In the genomic region with DNA sequence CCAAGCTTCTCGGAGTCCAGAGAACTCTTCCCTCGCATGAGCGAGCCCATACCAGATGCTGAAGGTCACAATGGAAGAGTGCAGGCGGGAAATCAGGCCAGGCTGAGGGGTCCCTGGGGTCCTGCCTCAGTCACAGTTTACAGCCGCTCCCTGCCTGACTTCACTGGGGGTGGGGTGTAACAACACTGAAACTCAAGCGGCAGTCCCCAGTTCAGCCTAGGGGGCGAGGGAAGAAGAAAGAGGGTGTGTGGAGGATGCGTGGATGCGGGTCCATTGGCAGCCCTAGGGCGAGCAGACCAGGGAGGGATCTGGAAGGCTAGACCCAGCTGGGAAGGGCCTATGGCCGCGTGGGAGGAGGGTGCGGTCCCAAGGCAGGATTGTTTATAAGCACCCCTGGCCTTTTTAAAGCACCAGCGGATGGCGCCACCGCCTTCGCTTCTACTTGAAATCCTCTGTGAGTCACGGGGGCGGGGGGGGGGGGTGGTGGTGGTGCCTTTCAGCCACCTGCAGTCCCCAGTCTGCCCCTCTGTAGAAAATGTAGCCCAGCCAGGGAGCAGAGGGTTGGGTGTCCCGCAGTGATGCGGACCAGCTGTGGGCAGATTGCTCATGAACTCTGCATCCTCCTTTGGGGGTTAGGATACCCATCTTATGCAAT, we compare ENCODE assay signal across 9 mouse cellular contexts. TPM values are rescaled to one million over a fixed set of nuclear protein-coding genes. Genes with fewer than 3 reads are reported as not detected.
DNase-seq lines count a peak whose midpoint lies in the region; ATAC-seq and TF ChIP-seq lines count a peak whose summit lies in the region.
"Had no signal": no experiment of that assay in that cellular context is flagged by ENCODE, and none has a peak within 500 bp of the region (broad histone marks: within the 10 kb centered on the region; RNA-seq: fewer than 3 reads in every experiment).

No protein-coding gene starts in this region.

- WGBS in cerebellum, adult 2 months: 23% methylated on average over 21 of the region's 21 CpGs
- WGBS in heart, embryonic 12.5 days: 35% methylated on average over 21 of the region's 21 CpGs
- WGBS in neural tube, embryonic 11.5 days: 25% methylated on average over 12 of the region's 21 CpGs

- H3K27ac ChIP-seq in cerebellum, adult 2 months (ENCODE audit: insufficient read depth, low read length): no peak overlapping the region
- H3K27ac ChIP-seq in heart, embryonic 12.5 days (ENCODE audit: poor library complexity, severe bottlenecking): no peak overlapping the region
- no peak overlapping the region for H3K27ac ChIP-seq in neural tube, embryonic 11.5 days (ENCODE audit: low read depth, low read length)

- no peak for ATAC-seq in heart, embryonic 12.5 days (ENCODE audit: insufficient number of reproducible peaks, low FRiP score)
- no peak; the same call in 1 of the 2 replicates for ATAC-seq in neural tube, embryonic 11.5 days (ENCODE audit: insufficient read depth, low FRiP score, low TSS enrichment)

- H3K36me3 ChIP-seq in heart, embryonic 12.5 days: no peaks in the 10 kb centered on the region
- H3K36me3 ChIP-seq in neural tube, embryonic 11.5 days (ENCODE audit: control insufficient read depth, insufficient read depth, low read length): no peaks in the 10 kb centered on the region

- no peak overlapping the region for H3K9ac ChIP-seq in heart, embryonic 12.5 days
- peak overlapping the region; percentile 35 for H3K9ac ChIP-seq in neural tube, embryonic 11.5 days (ENCODE audit: low read length)

- TF ChIP-seq CTCF in cerebellum, adult 2 months (IDR thresholded peaks at IDR 0.05; ENCODE audit: borderline replicate concordance, insufficient read depth, low read depth, low read length): no peak

- peak; percentile 11 to 15 for DNase-seq in cerebellum, postnatal 10 days
- no peak for DNase-seq in cerebellum, adult 2 months
- peak; percentile 37 for DNase-seq in embryo, embryonic 9.5 days (ENCODE audit: extremely low spot score)
- peak; percentile 22 for DNase-seq in kidney, postnatal 14 days
- DNase-seq in neural tube, embryonic 11.5 days (ENCODE audit: low spot score): peak; percentile 43
- no peak for DNase-seq in frontal cortex, postnatal 36 days (ENCODE audit: low spot score in 2 of 2)
- DNase-seq in cerebellum, postnatal 36 days: no peak

- peak overlapping the region; percentile 44 for H3K4me2 ChIP-seq in heart, embryonic 12.5 days
- peak overlapping the region; percentile 24 for H3K4me2 ChIP-seq in neural tube, embryonic 11.5 days (ENCODE audit: low read depth)

- no peak for TF ChIP-seq POLR2A in cerebellum, adult 2 months (IDR thresholded peaks at IDR 0.05; ENCODE audit: borderline replicate concordance, insufficient read depth, low read length)

- H3K27me3 ChIP-seq in cerebellum, adult 2 months (ENCODE audit: control insufficient read depth, insufficient read depth, low read length): no peaks in the 10 kb centered on the region
- no peaks in the 10 kb centered on the region for H3K27me3 ChIP-seq in heart, embryonic 12.5 days (replicated peaks)
- no peaks in the 10 kb centered on the region for H3K27me3 ChIP-seq in neural tube, embryonic 11.5 days (ENCODE audit: control insufficient read depth, insufficient read depth, low read length)

- no peak overlapping the region for H3K4me3 ChIP-seq in cerebellum, adult 2 months (replicated peaks; ENCODE audit: insufficient read depth, low read depth, low read length)
- H3K4me3 ChIP-seq in heart, embryonic 12.5 days: no peak overlapping the region
- H3K4me3 ChIP-seq in neural tube, embryonic 11.5 days (ENCODE audit: low read depth, low read length): no peak overlapping the region
- H3K4me3 ChIP-seq: erythroblast, embryonic 14.5 days had no signal

- no peaks in the 10 kb centered on the region for H3K9me3 ChIP-seq in heart, embryonic 12.5 days (replicated peaks)
- H3K9me3 ChIP-seq in neural tube, embryonic 11.5 days (ENCODE audit: control insufficient read depth, low read length): no peaks in the 10 kb centered on the region

- H3K4me1 ChIP-seq in cerebellum, adult 2 months (ENCODE audit: control insufficient read depth, insufficient read depth, low read length): no peaks in the 10 kb centered on the region
- H3K4me1 ChIP-seq in heart, embryonic 12.5 days (replicated peaks): peaks cover 11% of the 10 kb centered on the region
- H3K4me1 ChIP-seq in neural tube, embryonic 11.5 days (ENCODE audit: control insufficient read depth, insufficient read depth, low read length): peaks cover 7% of the 10 kb centered on the region; the same call in 1 of the 2 replicates

RNA-seq across cellular contexts. Expression of gene Bmp6, which starts 54.5 kb away (rescaled TPM):
- 6.4 and 9.5 TPM in 2 replicates for polyA plus RNA-seq in cerebellum, adult 2 months (2012; rRNA removed)
- polyA plus RNA-seq in heart, embryonic 12.5 days (2016; fragmentation: Nextera tagmentation; extraction: Ambion mirVana): 4.6 and 4.7 TPM in 2 replicates
- polyA plus RNA-seq in neural tube, embryonic 11.5 days (2014; fragmentation: Nextera tagmentation; extraction: Ambion mirVana): 2.2 and 3.2 TPM in 2 replicates
- polyA plus RNA-seq: erythroblast, embryonic 14.5 days had no signal

Comparison
In these comparisons a context has a peak if more than half of its experiments do, and no peak if none do; other contexts are left out.
1. DNase-seq: peak in cerebellum, postnatal 10 days (2 of 2), embryo, embryonic 9.5 days (single experiment), kidney, postnatal 14 days (single experiment) and neural tube, embryonic 11.5 days (single experiment); none in cerebellum, adult 2 months (0 of 2), frontal cortex, postnatal 36 days (0 of 2) and cerebellum, postnatal 36 days (0 of 2).